Mouse (Mus musculus) right cerebral cortex, postnatal 36 days (tissue): ENCODE results near the gene Nfic.

ENCODE experiments used
- DNase-seq, 2 experiments: peaks; one replicate each; pipeline ENCODE4 v3.0.0; 2022; ENCODE audit warnings: low spot score in 2 of 2, mixed read lengths in 1 of 2

Gene Nfic

DNA sequence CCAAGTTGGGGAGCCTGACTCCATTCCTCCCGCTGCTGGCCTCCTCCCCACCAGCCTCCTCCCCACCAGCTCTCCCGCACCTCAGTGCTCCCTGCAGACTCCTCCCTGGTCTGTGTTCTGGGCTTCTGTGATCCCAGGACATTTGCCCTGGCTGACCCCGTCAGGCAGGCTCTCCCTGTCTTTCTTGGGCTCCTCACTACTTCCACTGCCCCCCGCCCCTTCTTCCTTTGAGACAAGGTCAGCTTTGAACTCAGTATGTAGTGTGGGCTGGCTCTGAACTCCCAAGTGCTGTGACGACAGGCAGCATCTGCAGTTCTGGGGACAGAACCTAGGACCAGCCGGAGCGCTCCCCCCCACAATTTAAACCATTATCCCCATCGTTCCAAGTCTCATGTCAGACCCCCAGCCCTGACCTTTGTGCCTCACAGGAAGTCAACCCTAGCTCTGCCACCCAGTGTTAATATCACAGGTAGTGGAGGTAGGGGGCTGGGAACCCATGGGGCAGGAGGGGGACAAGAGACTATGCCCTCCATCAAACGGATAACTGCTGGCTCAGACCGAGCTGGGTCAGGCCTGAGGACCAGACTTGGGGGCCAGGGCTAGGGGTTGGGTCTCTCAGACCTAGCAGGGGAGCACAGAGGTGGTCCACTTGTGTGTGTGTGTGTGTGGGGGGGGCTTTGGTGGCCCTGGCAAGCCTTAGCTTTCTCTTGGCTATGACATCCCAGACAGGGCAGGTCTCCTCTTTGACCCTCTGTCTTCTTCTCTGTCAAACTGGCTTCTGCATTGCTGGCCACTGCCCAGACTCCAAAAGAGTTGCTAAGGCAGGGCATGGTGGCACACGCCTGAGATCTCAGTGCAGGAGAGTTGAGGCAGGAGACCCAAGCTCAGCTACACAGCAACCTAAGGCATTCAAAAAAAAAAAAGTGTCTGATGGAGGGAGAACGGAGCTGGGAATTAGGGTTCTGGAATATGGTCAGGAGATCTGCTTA is 37.9 kb downstream of the Nfic start:
- DNase-seq = no peak

DNA sequence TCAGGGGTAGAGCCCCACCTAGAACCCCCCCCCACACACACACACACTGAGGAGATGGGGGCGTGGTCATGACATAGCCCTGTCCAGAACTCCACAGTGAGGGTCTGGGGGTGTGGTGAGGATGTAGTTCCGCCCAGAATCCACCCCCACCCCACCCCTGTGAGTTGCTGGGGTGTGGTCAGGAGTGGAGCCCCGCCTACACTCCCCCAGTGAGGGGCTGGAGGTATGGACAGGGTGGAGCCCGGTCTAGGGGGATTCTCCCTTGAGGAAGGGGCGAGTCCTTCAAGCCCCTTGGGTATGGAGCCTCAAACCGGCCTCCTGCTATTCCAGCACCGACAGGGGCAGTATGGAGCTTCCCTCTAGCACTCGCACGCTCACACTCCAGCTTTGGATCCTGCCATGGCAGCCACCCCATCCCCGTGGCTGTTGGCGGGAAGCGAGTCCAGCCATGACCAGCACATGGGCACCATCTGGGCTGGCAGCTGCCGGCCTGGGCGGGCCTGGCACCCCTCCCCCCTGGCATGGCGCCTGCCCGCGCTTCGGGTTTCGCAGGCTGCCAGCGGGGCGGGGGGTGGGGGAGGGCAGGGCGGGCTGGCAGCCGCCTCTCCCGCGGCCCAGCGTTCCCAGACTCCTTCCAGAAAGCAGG is 38.7 kb downstream of the Nfic start:
- peak; percentile 83 to 85 for DNase-seq

DNA sequence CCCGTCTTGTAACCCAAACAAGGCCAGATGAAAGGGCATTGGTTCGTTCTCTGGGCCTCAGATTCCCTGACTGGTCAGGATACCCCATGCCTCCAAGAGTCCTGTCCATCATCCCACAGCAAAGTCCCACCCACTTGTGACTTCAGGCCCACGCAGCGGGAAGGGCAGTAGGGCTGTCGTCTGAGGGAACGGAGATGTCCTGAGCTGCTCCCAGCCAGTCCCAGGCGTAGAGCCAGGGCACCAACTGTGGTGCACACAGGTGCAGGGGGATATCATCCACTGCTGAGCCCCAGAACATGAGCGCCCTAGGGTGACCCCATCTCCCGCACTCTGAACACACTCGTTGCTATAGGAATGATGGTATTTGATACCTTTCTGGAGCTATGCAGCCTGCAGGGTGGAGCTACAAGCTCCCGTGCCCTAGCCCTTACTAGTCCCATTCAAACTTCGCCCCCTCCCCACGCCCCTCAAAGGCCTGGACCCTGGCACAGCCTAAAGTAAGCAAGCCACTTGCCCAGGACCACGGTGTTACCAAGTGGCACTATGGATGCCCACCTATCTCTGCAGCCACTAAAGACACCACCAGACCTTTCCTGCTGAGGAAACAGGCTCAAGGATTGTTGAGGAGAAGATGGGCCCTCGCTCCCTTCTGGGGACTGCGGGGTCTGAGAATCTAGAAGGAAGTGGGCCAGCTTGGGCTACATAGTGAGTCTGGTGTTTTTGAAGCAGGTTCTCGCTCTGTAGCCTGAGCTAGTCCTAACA is 39.7 kb downstream of the Nfic start:
- DNase-seq = no peak

DNA sequence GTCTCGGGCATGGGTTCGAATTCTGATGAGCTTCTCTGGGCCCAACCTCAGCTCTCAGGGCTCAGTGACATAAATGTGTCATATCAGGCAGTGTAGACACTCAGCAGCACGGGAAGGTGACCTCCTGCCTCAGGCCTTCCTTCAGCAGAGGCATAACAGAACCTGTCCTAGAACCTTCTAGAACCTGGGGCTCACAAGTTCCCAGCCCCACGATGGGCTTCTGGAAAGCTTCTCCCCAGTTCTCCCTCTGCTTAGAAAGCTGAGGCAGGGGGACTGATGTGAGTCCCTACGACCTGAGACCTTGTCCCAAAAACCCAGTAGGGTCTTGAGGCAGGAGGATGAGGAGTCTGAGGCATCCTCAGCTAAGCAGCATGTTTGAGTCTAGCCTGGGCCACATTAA is 40.3 kb downstream of the Nfic start:
- no peak for DNase-seq

DNA sequence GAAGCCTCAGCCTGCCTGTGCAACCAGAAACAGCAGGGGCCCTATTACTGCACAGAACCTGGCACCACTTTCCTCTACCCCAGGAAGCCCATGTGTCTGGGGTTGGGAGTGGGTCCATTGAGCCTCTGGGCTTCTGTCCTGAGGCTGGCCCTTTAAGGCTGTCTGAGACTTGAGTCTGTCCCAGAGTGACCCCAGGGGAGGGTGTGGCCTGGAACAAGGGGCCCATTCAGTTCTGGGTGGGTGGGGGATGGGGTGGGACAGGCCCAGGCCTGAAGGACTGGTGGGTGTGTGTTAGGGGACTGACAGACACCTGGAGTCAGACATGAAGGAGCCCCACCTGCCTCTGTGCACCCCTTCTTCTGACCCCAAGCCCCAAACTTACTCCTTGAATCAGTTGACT is 40.8 kb downstream of the Nfic start:
- DNase-seq = no peak

DNA sequence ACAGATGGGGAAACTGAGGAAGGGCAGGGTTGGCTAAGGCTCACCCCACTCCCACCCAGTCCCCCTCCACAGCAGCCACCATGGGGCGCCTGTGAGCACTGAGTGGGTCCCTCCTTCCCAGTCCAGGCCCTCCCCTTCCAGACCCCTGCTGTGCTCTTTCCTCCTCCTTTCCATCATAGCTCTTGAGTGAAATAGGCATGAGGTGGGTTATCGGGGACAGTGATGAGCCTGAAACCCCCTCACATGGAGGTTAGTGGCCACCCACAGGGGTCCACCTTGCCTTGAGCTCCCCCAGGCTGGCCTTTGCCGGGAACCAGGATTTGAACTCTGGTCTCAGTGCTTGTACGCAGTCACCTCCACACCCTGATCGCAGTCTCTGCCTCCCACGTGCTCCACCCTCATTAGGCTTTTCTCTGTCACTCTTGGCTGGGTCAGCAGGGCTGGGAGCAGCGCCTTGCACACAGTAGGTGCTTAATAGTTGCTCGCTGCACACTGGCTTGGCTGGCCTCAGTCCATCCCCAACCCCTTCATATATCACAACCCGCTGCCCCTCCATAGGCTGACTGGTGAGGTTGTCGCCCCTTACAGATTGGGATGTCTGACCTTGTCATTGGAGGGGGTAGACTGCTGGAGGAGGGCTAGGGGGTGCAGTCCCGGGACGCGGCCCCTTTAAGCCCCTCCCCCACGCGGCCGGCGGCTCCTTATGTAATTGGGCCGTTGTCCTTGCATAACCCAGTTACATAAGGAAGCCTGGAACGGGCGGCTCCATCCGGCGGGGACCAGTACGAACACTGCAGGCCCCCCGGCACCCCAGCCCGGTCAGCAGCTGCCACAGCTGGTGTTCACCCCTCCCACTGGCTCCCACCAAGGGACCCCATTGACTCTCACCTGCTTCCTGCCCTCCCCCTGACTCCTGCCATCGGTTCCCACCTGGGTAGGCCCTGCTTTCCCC is 41.8 kb downstream of the Nfic start:
- DNase-seq = peak; percentile 69 to 79

DNA sequence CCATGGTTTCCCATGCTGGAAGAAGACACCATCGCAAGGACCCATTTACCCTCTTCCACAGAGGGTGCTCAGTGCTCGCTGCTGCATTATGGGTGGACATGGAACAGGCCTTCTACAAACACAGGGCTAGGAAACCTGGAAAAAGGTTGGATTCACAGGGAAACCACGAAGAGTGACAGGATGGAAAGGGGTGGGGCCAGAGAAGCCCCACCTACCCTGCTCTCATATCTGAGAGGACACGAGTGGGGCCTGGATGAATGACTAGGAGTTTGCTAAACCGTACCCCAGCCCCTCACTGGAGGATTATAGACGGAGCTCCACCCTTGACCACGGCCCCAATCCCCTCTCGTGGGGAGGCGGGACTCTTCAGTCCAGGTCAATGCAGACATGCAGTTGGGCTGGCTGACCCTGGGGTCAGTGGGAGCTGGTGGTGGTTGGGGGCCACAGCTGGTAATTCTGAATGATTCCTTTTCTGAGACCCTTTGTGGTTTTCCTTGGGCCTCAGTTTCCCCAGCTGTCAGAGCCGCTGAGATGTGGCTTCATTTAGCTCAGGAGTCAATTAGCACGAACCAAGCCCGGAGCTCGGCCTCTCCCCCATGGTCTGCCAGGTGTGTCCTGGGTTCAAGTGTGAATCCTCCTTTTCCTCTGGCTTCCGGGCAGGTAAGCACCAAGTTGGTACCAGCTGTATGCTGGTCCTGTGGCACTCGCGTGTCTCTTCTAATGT is 42.7 kb downstream of the Nfic start:
- DNase-seq = no peak

DNA sequence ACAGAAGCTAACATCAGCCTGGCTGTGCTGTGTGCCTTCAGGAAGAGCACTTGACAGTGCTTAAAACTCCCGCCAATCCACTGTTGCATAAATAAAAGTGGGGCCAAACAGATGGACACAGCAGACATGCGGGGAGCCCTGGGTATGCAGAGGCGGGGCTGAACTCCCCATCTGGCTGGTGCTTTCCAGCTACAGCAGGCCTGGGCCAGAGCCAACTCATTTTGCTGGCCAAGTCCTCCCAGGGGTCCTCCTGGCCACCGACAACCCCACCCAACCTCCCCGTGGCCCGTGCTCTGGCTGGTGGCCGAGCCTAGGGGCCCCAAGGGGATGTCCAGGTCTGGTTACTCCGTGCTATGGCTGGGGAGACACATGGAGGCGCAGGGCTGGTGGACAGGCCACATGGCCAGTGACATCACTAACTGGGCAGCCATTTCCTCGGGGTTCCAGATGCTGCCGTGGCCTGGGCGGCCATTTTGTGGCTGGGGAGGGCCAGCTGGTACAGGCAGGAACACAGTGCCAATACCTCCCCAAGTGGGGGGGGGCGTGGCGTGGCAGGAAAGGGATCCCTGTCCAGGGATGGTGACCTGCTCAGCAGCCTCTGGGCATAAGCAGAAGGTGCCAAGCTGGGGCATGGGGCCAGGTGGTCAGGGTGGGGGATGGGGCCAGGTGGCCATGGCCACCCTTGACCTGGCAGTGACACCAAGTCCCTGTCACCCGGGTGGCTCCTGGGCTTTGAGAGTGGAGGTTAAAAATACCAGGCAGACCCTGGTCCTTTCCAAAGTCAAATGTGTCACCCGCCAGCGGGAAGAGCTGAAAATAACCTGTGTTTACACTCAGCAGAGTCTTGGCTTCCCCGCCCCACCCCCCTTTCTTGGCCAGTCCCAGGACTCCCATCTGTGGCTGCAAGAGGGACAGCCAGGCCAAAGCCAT is 43.7 kb downstream of the Nfic start:
- peak; percentile 65 for DNase-seq

DNA sequence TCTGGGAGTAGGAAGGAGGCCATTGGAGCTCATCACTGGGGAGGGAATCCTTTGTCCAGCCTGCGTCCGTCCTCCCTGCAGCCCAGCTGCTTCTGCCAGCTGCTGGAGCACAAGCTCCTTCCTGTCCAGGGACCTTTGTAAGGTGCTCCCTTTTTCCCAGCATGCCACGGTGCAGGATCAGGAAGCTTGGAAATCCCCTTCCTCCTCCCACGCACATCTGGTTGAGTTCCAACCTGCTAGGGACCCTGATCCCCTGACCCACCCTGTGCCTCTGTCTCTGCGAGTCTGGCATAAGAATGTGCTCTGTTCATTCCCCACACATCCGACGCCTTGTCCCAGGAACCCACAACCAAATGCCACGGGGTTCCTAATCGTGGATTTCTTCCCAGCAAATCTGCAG is 44.5 kb downstream of the Nfic start:
- DNase-seq = no peak

DNA sequence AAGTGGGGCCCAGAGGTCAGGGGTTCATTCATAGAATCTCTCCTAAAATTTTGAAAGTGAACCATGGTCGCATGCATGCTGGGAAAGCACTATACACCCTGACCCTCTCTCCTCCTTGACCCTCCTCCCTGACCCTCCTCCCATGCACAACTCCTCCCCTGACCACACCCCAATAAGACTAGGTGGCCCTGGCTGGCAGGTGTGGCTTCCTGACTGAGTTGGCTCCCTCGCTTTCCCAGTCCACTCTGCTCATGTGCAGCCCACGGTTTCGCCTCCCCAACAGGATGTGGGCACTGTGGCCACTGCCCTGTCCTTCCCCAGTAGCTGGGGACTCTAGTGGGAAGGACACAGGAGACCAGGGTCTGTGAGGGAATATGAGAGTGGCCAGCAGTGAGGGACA is 45.1 kb downstream of the Nfic start:
- no peak for DNase-seq

DNA sequence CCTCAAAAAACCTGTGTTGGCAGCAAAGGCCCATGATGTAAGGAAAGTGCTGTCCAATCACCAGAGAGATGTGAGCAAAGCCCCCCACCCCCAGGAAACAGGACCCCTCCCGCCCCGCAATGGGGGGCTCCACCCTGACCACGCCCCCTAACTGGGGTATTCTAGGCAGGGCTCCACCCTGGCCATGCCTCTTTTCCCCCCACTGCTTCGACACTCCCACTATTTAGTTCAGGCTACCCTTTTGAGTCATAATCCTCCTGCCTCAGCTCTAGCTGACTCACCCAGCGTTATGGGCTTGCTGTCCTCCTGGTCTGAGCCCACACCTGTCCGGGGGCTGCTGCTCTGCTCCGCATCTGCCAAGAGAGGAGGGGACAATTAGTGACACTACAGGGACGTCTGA is 46.1 kb downstream of the Nfic start:
- DNase-seq = no peak

DNA sequence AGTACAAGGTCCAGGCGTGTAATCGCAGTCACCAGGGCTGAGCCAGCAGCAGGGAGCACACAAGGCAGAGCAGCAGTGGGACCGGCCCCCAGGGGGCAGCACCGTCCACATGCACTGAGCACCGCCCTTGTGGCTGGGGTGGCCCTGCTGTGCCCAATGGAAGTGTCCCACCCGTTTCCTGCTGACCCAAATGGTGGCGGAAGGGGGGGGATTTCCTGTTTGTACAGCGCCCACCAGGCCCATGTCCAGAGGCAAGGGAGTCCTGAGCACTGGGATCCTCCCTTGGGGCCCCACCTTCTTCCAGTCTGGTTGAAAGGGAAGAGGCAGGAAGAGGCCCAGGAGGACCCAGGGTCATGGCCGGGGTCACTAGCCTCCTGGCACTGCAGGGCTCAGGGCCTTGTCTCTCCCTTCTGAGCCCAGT is 46.6 kb downstream of the Nfic start:
- DNase-seq = peak in 1 of 2 experiments; percentile 57

DNA sequence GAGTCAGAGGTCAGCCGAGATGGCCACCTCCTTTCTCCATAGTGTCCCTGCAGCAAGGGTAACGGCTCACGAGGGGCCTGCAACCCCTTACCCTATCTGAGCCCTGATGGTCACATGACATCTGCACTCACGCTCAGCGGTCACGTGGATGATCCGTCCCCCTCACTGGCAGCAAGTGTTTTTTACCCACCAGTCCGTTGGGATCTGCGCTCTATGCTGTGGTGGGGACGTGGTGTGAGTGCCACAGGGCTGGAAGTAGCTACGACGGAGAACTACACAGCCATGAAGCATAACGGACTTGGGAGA is 47.1 kb downstream of the Nfic start:
- no peak for DNase-seq

DNA sequence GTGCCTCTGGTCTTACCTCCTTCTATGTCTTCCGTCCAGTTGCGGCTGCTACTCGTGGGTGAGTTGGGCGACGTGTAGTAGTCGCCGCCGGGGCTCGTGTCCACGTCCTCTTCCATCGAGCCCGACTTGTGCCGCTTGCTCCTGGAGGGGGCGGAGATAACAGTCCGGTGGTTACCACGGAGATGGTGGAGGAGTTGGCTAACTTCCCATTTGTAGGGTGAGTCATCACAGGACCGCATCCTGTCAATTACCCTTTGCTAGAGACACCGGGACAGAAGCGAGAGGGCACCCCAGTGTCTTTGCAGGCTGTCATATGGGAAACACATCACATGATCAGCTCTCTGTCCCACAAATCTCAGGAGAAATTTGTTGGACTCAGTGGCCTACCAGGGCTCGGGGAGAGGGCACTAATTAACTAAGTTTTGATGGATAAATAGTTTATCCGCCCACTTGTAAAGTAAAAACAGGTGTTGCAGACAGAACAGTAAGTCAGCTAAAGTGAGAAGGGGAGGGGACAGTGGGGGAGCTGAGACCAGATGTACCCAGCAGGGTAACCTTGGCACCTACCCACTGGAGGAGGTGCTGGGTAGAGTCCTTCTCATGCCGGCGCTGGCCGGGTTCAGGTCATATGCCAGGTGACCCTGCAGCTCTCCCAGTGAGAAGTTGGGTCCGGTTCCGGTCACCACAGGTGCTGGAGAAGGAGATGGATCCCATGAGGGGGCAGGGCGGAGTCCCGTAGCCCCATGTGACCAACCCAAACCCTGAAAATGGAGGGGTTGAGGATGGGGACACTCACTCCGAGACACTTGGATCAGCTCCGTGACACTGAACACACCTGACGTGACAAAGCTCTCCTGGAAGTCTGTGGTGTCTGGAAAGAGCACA is 47.7 kb downstream of the Nfic start:
- peak in 1 of 2 experiments; percentile 76 for DNase-seq

DNA sequence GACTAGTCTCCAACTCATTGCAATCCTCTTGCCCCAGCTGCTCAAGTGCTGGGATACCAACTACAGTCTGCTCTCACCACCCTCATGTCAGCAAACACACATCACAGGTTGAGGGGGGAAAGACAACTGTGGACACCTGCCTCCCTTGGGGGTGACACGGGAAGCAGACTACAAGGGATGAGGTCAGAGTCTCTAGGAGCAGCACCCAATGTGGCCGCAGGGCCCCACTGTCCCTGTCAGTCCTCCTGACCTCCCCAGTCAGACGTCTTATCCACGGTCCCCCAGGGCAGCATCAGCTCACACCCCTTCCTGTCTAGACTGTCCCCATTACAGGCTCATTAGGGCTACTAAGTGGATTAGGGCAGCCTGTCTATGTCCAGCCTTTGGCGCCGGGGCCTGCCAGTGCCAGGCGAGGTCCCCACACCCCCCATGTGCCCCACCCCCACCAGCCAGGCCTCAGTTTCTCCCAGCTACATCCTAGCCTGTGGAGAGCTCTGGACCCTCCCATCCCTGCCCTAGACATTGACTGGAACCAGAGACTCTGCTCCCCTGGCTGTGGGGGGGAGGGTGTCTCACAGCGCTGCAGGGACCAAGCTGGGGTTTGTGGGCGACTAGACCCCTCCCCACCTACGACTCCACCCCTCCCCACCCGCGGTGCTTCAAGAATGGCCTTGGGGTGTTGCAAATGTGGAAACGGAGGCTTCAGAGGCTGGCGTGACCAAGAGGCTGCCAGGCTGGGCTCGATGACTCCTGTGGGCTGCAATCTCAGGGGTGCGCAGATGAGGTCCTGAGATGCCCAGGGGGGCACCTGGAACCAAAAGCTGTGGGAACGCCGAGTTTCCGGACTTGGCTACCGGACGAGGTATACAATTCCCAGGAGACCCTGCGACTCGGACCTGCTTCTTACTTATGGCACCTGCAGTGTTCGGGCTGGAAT is 48.7 kb downstream of the Nfic start:
- DNase-seq = no peak

DNA sequence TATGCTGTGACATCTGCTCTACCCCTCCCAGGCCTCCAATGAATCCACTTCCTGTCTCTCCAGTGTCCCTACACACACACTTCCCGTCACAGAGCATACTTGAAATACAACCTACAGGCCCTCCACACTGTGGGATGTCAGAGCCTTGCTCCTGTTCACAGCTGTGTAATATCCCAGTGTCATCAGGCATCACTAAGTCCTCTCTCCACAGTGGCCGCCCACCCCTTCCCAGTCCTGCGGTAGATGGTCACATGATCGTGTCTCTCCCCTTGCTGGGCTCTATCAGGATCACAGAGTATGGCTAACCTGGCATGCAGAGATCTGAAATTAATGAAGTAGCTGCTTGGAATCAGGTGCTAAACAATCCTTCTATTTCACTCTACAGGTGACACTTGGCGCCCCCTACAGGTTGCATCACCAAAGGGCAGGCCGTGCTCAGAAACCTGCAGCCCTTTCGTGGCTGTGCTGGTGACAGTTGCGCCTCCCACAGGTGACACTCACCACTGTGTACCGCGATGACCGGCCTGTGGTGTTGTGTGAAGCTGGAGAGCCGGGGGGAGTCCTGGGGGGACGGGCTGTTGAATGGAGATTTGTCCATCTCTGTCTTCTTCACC is 49.7 kb downstream of the Nfic start:
- no peak for DNase-seq

DNA sequence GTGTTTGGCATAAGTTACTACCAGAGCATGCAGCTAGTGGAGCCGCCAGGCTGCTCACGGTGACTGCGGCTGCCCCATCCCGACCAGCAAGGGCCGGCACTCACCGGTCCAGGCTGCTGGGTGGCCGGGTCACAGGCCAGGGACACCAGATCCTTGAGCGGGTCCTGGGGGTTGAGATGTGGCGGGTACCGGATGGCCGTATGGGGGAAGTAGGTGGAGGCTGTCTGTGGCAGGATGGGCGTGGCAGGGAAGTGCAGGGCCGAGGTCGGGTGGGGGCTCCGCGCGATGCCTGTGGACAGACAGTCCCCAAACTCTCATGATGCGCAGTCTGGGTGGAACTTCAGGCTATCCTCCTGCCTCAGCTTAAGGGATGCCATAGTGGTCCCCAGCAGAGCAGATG is 50.7 kb downstream of the Nfic start:
- no peak for DNase-seq
